Mouse (Mus musculus): ENCODE results near the gene Acta1. TPM values are rescaled to one million over a fixed set of nuclear protein-coding genes. Genes with fewer than 3 reads are reported as not detected.

Gene Acta1
- total RNA-seq, 2 experiments from 2014 or later, result 516 to 635 TPM

GRCm38 (mm10) chr8:123847546-123847945 is 47.0 kb downstream of the Acta1 start:
- intact Hi-C loops (cut with DNase I), result no loop called here
- no peak for DNase-seq (ENCODE audit: low spot score)

- DNase-seq (ENCODE audit: low spot score), result no peak
- intact Hi-C loops (cut with DNase I), result no loop called here
Measured at GRCm38 (mm10) chr8:123846509-123846908, 48.0 kb downstream of the Acta1 start.

- intact Hi-C loops (cut with DNase I), result no loop called here
- no peak for DNase-seq (ENCODE audit: low spot score)
Measured at GRCm38 (mm10) chr8:123845991-123846390, 48.6 kb downstream of the Acta1 start.

GRCm38 (mm10) chr8:123845114-123845513 is 49.4 kb downstream of the Acta1 start:
- DNase-seq (ENCODE audit: low spot score), result no peak
- intact Hi-C loops (cut with DNase I), result no loop called here

GRCm38 (mm10) chr8:123844341-123844740 is 50.2 kb downstream of the Acta1 start:
- no peak for DNase-seq (ENCODE audit: low spot score)
- intact Hi-C loops (cut with DNase I), result no loop called here

GRCm38 (mm10) chr8:123842086-123842485 is 52.5 kb downstream of the Acta1 start:
- intact Hi-C loops (cut with DNase I), result no loop called here
- DNase-seq (ENCODE audit: low spot score), result no peak

Other genes with a start within 250 kb of the Acta1 start
- 1 to 10 TPM; 6.4 to 7.7 TPM for gene Rhou, start 240.8 kb downstream of the Acta1 start, total RNA-seq (2021)
- gene Rab4a, start 88.8 kb downstream of the Acta1 start, total RNA-seq (2021), result 1 to 10 TPM; 8.2 to 8.7 TPM
- gene Ccsap, start 34.5 kb downstream of the Acta1 start, total RNA-seq (2021), result 1 to 10 TPM; 1.3 to 1.6 TPM
- gene Nup133, start 54.5 kb upstream of the Acta1 start, total RNA-seq (2021), result 10 to 100 TPM in 1 of 2 experiments, 1 to 10 TPM in 1; 9.2 to 11.9 TPM
- gene Abcb10, start 88.4 kb upstream of the Acta1 start, total RNA-seq (2021), result 10 to 100 TPM; 43.9 to 48.0 TPM
- gene Taf5l, start 126.6 kb upstream of the Acta1 start, total RNA-seq (2021), result 10 to 100 TPM; 15.0 TPM
- 1 to 10 TPM; 5.4 to 6.1 TPM for gene Urb2, start 126.8 kb upstream of the Acta1 start, total RNA-seq (2021)